Mouse (Mus musculus) erythroblast, embryonic 14.5 days (primary cell): ENCODE measurements around the gene Txndc11.

Experiments
- GATA1 ChIP-seq: IDR thresholded peaks from 2 replicates; pipeline ENCODE4 v1.6.1; 2012; ENCODE audit warnings: low read length, inconsistent platforms, mixed read lengths
- TAL1 ChIP-seq: IDR thresholded peaks from 3 replicates; pipeline ENCODE4 v1.6.1; 2012; ENCODE audit warnings: low read length, inconsistent platforms, mixed read lengths

GRCm38 (mm10) chr16:11154500-11154899 lies 20.1 kb upstream of the Txndc11 start:
- TF ChIP-seq TAL1: no peak
- TF ChIP-seq GATA1: no peak
